Mouse (Mus musculus) forebrain, embryonic 14.5 days (tissue): Measurements from ENCODE around the gene Ep400. TPM values are rescaled to one million over a fixed set of nuclear protein-coding genes. Genes with fewer than 3 reads are reported as not detected.

Source experiments
- ATAC-seq: fragments of 200-750 bp; cut with Nextera tagmentation; 2 replicates; pipeline ENCODE4 v1.8.0; 2017; ENCODE audit warnings: mild to moderate bottlenecking, moderate library complexity
- DNase-seq: peaks from one replicate; pipeline ENCODE4 v3.0.0-alpha.2; 2015; ENCODE audit warnings: low spot score
- H3K27ac ChIP-seq: fragments of 300-500 bp; sonication (generic); 2 replicates; pipeline ENCODE4 v1.5.1; 2014; ENCODE audit warnings: low read depth, mild to moderate bottlenecking, control low read depth, low read length, moderate library complexity
- H3K27me3 ChIP-seq: fragments of 300-500 bp; sonication (generic); replicated peaks from 2 replicates; pipeline ENCODE4 v1.6.1; 2014; ENCODE audit warnings: low read length, control low read depth, mixed read lengths; ENCODE audit not compliant: control insufficient read depth, insufficient read depth
- H3K36me3 ChIP-seq: fragments of 300-500 bp; sonication (generic); 2 replicates; pipeline ENCODE4 v1.6.1; 2014; ENCODE audit warnings: low read length, control low read depth; ENCODE audit not compliant: control insufficient read depth, insufficient read depth
- H3K4me1 ChIP-seq: fragments of 300-500 bp; sonication (generic); 2 replicates; pipeline ENCODE4 v1.6.1; 2014; ENCODE audit warnings: antibody characterized with exemption, low read length, control low read depth; ENCODE audit not compliant: control insufficient read depth, insufficient read depth
- H3K4me2 ChIP-seq: fragments of 300-500 bp; sonication (generic); 2 replicates; pipeline ENCODE4 v1.6.1; 2014; ENCODE audit warnings: mild to moderate bottlenecking, control low read depth, low read length
- H3K4me3 ChIP-seq: fragments of 300-500 bp; sonication (generic); 2 replicates; pipeline ENCODE4 v1.5.1; 2014; ENCODE audit warnings: low read depth, low read length, control low read depth
- H3K9ac ChIP-seq: fragments of 300-500 bp; sonication (generic); 2 replicates; pipeline ENCODE4 v1.6.1; 2014; ENCODE audit warnings: mild to moderate bottlenecking, low read length, control low read depth, moderate library complexity
- H3K9me3 ChIP-seq: fragments of 300-500 bp; sonication (generic); replicated peaks from 2 replicates; pipeline ENCODE4 v1.6.1; 2016; ENCODE audit warnings: low read length, control low read depth, mixed read lengths; ENCODE audit not compliant: control insufficient read depth
- WGBS: fragments of 180-500 bp; shearing (Covaris S2); extraction: QIAGEN DNeasy Blood & Tissue Kit; methylation state at CpG from one replicate; pipeline ENCODE4 v1.1.7; 2014; 5-methylcytosine and 5-hydroxymethylcytosine counted together
- microRNA-seq: library from miRNA; unstranded; fragments of <30 nt; microRNA quantifications from one replicate; pipeline ENCODE4, GENCODE M21; 2016
- polyA plus RNA-seq: library from polyadenylated mRNA; unstranded; fragments of >200 nt; fragmentation: Nextera tagmentation; extraction: Ambion mirVana; gene quantifications from 2 replicates; pipeline ENCODE4 v1.2.1, GENCODE M21; 2014

The Ep400 gene
- polyA plus RNA-seq, 1 experiment from 2014 or later, result 25.8 TPM

DNA sequence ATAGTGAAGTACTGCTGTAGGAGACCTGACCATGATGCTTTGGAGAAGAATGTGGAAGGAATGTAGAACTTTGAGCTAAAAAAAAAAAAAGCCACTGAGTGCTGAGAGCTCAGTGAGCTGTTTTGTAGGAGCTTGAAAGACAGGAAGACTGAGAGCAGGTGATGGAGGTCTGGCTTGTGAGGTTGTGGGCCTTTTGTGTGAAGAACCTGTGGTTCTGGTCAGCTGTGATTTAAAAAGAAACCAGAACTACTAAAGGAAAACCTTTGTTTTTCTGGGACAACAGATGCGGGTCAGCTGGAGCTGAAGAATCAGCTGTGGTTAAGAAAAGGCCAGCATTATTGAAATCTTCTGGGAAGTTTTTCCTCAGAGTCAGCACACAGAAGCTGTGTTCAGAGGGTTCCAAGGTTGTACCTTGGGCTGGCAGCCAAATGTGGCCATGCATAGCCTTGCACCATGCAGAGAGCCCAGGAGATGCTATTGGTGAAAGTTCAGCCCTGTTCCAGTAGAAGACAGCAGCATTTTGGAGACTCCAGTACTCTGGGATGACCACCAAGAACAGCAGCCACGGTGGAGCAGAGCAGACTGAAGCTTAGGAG is 140.9 kb downstream of the Ep400 start:
- Histone ChIP-seq H3K4me2 (no peak overlapping the region), H3K4me3 (no peak overlapping the region), H3K9ac (no peak overlapping the region), H3K36me3 (no peaks in the 10 kb centered on the region), H3K4me1 (no peaks in the 10 kb centered on the region), H3K9me3 (no peaks in the 10 kb centered on the region), H3K27ac (no peak overlapping the region), H3K27me3 (no peaks in the 10 kb centered on the region)
- DNase-seq (no peak), ATAC-seq (no peak)
- 86% methylated on average over 2 of the region's 2 CpGs for WGBS

DNA sequence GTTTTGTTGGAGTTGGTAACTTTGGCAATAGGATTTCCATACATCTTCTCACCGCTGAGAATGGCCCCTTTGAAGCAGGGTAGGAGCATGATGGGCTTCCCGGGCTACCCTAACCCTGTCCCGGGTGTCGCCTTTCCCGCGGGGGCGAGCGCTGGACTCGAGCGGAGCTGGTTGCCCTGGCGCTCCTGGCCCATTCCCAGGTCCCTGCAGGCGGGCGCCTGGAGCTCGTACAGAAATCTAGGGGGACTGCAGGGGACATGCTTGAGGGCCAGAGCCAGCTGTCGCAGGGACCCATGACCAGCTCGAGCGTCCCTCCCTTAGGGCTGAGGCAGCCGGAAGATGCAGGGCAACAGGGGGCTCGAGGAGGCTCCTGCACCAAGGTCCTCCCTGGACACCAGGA is 142.4 kb downstream of the Ep400 start:
- H3K36me3 ChIP-seq, result no peaks in the 10 kb centered on the region
- ATAC-seq, result no peak
- no peaks in the 10 kb centered on the region for H3K4me1 ChIP-seq
- no peak overlapping the region for H3K4me2 ChIP-seq
- H3K27ac ChIP-seq, result no peak overlapping the region
- no peak for DNase-seq
- no peaks in the 10 kb centered on the region for H3K27me3 ChIP-seq
- H3K4me3 ChIP-seq, result no peak overlapping the region
- no peaks in the 10 kb centered on the region for H3K9me3 ChIP-seq
- WGBS, result 42% methylated on average over 19 of the region's 19 CpGs
- H3K9ac ChIP-seq, result no peak overlapping the region

DNA sequence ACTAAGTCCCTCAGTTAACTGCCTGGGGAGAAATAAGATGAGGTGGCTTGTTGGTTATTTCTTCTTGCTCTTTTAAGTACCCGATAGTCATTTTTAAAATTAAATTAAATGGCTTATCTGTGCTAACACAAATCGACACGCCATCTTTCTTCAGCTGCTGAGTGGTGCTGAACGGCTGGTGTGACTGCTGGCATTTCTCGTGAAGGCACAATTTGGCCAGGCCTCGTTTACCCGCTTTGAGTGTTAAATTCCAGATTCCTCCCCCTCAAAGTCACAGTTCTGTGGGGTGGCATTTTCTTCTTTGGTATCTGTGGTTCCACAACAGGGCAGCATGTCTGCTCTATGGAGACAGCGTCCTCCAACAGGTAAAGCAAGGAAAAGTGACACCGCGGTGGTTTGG is 143.2 kb downstream of the Ep400 start:
- Histone ChIP-seq H3K27me3 (no peaks in the 10 kb centered on the region), H3K4me3 (no peak overlapping the region), H3K9me3 (no peaks in the 10 kb centered on the region), H3K9ac (no peak overlapping the region), H3K4me2 (no peak overlapping the region), H3K4me1 (no peaks in the 10 kb centered on the region), H3K27ac (no peak overlapping the region), H3K36me3 (no peaks in the 10 kb centered on the region)
- 79% methylated on average over 10 of the region's 10 CpGs for WGBS
- ATAC-seq, result no peak
- no peak for DNase-seq

DNA sequence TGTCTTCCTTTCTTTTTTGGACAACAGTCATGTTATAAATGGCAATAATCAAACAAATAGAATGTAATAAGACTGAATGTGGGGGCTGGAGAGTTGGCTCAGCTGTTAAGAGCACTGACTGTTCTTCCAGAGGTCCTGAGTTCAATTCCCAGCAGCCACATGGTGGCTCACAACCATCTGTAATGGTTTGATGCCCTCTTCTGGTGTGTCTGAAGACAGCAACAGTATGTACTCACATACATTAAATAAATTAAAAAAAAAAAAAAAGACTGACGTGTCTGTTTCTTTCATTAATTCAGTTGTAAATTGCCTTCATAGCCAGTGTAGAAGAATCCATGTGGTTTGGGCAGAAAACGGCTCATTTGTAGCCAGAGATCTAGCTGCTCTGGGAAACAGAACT is 146.2 kb downstream of the Ep400 start:
- ATAC-seq (no peak), DNase-seq (no peak)
- no peaks in the 10 kb centered on the region for H3K36me3 ChIP-seq
- H3K9ac ChIP-seq, result no peak overlapping the region
- WGBS, result 75% methylated on average over 2 of the region's 2 CpGs
- no peaks in the 10 kb centered on the region for H3K4me1 ChIP-seq
- no peaks in the 10 kb centered on the region for H3K27me3 ChIP-seq
- H3K4me3 ChIP-seq, result no peak overlapping the region
- no peak overlapping the region for H3K27ac ChIP-seq
- H3K4me2 ChIP-seq, result no peak overlapping the region
- no peaks in the 10 kb centered on the region for H3K9me3 ChIP-seq

DNA sequence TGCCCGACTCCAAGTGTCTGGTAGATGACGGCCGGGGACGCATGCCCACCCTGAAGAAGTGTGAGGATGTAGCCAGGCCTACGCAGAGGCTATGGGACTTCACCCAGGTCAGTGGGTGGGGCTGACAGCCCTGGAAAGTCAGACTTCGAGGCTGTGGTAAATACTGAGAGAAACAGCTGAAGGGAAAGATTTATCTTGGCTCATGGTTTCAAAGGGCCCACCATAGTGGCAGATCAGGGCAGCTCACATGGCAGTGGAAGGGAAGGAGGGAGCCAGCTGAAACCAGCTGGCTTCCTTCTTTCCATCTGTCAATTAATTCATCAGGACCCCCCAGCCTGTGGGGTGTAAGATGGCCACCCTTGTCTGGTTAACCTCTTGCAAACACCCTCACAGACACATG is 151.3 kb downstream of the Ep400 start:
- DNase-seq (no peak), ATAC-seq (no peak)
- H3K4me1 ChIP-seq, result no peaks in the 10 kb centered on the region
- no peaks in the 10 kb centered on the region for H3K27me3 ChIP-seq
- 92% methylated on average over 6 of the region's 6 CpGs for WGBS
- no peak overlapping the region for H3K9ac ChIP-seq
- no peak overlapping the region for H3K4me3 ChIP-seq
- no peak overlapping the region for H3K27ac ChIP-seq
- H3K36me3 ChIP-seq, result no peaks in the 10 kb centered on the region
- no peaks in the 10 kb centered on the region for H3K9me3 ChIP-seq
- no peak overlapping the region for H3K4me2 ChIP-seq

Small RNA genes within 50 kb of the gene (microRNA-seq; reads per million reads assigned to microRNA genes)
- gene Mir7026, result 2.9 reads per million, percentile 16 among the genes with 10 or more reads in this experiment

Other genes with a start within 250 kb of the Ep400 start
- 12.1 and 13.3 TPM in 2 replicates for gene Galnt9, start 226.4 kb downstream of the Ep400 start, polyA plus RNA-seq
- 37.6 and 40.6 TPM in 2 replicates for gene Noc4l, start 117.3 kb downstream of the Ep400 start, polyA plus RNA-seq
- 15.9 and 27.0 TPM in 2 replicates for gene Ddx51, start 117.3 kb downstream of the Ep400 start, polyA plus RNA-seq
- gene Pus1, start 9.9 kb upstream of the Ep400 start, polyA plus RNA-seq, result 13.8 and 14.9 TPM in 2 replicates
- gene Ulk1, start 39.4 kb upstream of the Ep400 start, polyA plus RNA-seq, result 44.9 and 59.8 TPM in 2 replicates
- gene Hscb, start 69.1 kb upstream of the Ep400 start, polyA plus RNA-seq, result 9.1 and 11.0 TPM in 2 replicates
- 10.2 and 13.9 TPM in 2 replicates for gene Chek2, start 69.3 kb upstream of the Ep400 start, polyA plus RNA-seq
- gene Ttc28, start 109.1 kb upstream of the Ep400 start, polyA plus RNA-seq, result 29.0 and 37.9 TPM in 2 replicates